Mouse (Mus musculus) megakaryocyte, embryonic 14.5 days (primary cell): ENCODE measurements around the gene Fam166a.

Source experiments
- FLI1 ChIP-seq: IDR thresholded peaks from 2 replicates; pipeline ENCODE4 v1.6.1; 2012; ENCODE audit warnings: low read length, inconsistent platforms, mixed read lengths
- GATA1 ChIP-seq: IDR thresholded peaks from 3 replicates; pipeline ENCODE4 v1.6.1; 2012; ENCODE audit warnings: mixed read lengths, low read length, inconsistent platforms, borderline replicate concordance

GRCm38 (mm10) chr2:25267241-25267640 lies 48.7 kb downstream of the Fam166a start:
- TF ChIP-seq GATA1 = no peak
- TF ChIP-seq FLI1 = no peak
